Mouse (Mus musculus): ENCODE results near the gene Acap2. TPM values are rescaled to one million over a fixed set of nuclear protein-coding genes. Genes with fewer than 3 reads are reported as not detected.

The Acap2 gene
- total RNA-seq, 2 experiments from 2014 or later: 111 to 112 TPM

DNA sequence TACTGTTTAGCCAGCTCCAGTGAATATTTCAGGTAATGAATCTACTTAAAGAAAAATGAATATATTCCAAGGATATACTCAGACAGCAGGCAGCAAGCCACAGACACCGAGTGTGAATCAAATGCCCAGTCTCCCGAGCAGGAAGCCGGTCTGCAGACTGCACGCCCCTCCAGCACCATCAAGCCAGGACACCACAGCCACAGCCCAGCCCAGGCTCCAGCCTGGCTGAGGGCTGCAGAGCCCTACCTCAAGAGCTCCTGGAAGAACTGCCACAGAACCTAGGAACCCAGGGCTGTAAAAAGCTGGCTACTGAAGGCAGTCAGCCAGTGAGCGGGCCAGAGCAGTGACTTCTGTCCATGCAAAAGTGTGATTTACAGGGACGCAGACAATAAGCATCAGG lies 148.2 kb downstream of the Acap2 start:
- no peak for TF ChIP-seq CTCF (IDR thresholded peaks at IDR 0.05)
- DNase-seq (ENCODE audit: extremely low spot score in 1 of 2, low spot score in 2 of 2): no peak
- no peak overlapping the region for H3K4me3 ChIP-seq
- intact Hi-C loops (cut with DNase I): no loop called here
- no peak overlapping the region for H3K27ac ChIP-seq

DNA sequence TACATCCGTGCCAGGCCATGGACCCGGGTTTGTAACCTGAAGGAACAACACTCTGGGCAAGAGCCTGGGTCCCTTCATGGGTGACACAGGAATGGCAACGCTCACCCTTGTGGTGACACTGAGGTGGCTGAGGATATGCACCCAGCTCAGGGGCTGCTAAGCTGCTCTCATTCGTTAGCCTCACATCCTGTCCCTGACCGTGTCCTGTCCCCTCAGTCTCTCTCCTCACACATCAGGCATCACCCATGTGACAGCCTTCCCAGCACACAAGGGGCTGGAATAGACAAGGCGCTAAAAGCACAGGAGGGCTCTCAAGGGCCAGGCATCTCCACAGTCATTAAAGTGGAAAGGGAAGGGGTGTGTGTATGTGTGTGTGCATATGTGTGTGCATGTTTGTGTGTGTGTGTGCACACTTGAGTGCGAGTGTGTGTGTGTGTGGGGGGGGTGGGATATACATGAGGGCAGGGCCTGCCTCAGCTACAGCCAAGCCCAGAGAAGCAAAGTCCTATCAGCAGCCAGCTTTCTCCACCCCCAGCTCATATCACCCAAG lies 148.8 kb downstream of the Acap2 start:
- TF ChIP-seq CTCF (IDR thresholded peaks at IDR 0.05): no peak
- intact Hi-C loops (cut with DNase I): no loop called here
- H3K27ac ChIP-seq: no peak overlapping the region
- no peak overlapping the region for H3K4me3 ChIP-seq
- no peak for DNase-seq (ENCODE audit: extremely low spot score in 1 of 2, low spot score in 2 of 2)

DNA sequence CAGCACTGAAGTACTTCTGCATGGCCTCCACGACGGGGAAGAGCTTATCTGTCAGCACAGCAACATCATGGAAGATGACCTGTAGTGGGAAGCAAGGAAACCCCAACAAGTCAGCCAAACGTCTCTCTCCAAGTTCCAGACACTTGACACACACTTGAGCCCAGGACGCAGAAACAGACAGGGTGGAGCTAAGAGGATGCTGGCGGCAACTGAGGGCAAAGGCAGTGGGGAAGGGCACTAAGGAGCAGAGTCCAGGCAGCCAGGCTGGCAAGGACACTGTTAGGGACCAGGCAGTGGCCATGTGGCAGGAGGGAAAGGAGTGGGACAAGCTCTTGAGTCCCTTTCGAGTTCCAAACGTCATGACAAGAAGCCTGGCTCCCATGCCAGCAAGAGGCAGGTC lies 150.3 kb downstream of the Acap2 start:
- no peak for TF ChIP-seq CTCF (IDR thresholded peaks at IDR 0.05)
- intact Hi-C loops (cut with DNase I): no loop called here
- Histone ChIP-seq H3K4me3 (no peak overlapping the region), H3K27ac (no peak overlapping the region)
- DNase-seq (ENCODE audit: extremely low spot score in 1 of 2, low spot score in 2 of 2): no peak

DNA sequence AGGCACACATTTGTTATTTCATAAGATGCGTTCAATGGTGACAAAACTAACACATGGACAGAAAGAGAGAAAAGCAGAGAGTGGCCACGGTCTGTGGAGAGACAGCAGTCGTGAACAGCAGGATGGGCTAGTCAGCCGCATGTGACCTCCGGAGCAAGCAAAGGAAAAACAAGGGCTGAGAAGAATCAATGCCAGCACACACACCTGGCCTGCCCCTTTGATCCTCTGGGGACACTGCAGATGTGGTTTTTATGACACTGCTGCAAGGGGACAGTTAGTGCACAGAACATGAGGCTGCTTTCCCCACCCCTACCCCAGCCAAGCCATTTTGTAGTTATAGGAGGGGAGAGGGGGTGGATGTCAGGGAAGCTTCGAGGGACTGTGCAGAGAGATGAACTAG lies 152.9 kb downstream of the Acap2 start:
- no peak overlapping the region for H3K4me3 ChIP-seq
- no peak for DNase-seq (ENCODE audit: extremely low spot score in 1 of 2, low spot score in 2 of 2)
- H3K27ac ChIP-seq: no peak overlapping the region
- intact Hi-C loops (cut with DNase I): no loop called here
- no peak for TF ChIP-seq CTCF (IDR thresholded peaks at IDR 0.05)

DNA sequence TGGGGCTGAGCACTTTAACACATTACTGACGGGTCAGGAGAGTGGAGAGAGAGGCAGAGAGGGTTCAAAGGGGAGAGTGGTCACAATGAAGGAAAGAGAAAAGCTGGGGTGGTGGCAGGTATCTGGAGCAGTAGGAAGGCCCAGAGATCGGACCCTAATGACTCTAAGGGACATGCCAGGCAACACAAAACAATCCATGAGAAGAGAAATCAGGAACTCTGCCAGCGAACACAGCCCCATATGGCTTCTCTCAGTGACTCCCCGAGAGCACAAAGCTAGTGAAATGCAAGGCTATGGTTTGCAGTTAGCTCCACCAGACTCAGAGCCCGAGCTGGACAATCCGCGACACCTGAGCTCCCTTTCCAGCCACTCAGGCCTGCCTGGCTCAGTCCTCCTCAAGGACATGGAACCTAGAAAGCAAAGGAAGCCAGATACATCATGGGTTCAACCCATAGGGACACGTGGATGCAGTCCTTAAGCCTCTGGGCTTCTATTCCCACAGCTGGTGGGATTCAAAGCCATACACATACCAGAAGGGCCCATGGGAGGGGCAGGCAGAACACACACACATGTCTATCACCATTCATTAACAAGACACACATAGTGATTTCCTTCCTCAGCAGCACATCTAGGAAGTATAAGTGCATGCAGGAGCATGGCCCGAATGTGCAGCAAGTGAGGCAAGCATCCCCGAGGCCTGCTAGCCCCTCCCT lies 153.7 kb downstream of the Acap2 start:
- no peak for TF ChIP-seq CTCF (IDR thresholded peaks at IDR 0.05)
- no peak for DNase-seq (ENCODE audit: extremely low spot score in 1 of 2, low spot score in 2 of 2)
- Histone ChIP-seq H3K27ac (0 out of 2 replicates have a peak overlapping the region, but pooled peaks have one; percentile 15), H3K4me3 (no peak overlapping the region)
- intact Hi-C loops (cut with DNase I): no loop called here

DNA sequence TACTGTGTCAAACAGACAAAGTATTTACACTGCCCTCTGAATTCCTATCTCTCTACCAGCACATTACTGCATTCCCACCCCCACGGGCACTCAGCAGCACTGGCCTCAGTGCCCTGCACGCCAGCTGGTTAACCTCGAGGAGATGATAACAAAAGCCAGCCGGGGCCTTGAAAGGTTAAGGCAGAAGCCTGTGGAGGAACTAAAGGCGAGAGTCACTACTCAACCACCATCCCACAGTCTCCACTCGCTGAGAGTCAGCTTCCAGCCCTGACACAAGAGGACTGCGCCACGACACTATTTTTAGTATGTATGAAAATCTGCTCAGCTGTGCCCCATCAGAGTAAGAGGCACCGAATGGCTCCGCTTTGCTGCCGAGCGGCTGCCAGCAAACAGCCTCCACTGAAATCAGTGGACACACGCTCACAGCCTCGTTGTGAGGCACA lies 154.8 kb downstream of the Acap2 start:
- intact Hi-C loops (cut with DNase I): no loop called here
- Histone ChIP-seq H3K27ac (peak overlapping the region; percentile 38), H3K4me3 (no peak overlapping the region)
- TF ChIP-seq CTCF (IDR thresholded peaks at IDR 0.05): no peak
- DNase-seq (ENCODE audit: extremely low spot score in 1 of 2, low spot score in 2 of 2): no peak

DNA sequence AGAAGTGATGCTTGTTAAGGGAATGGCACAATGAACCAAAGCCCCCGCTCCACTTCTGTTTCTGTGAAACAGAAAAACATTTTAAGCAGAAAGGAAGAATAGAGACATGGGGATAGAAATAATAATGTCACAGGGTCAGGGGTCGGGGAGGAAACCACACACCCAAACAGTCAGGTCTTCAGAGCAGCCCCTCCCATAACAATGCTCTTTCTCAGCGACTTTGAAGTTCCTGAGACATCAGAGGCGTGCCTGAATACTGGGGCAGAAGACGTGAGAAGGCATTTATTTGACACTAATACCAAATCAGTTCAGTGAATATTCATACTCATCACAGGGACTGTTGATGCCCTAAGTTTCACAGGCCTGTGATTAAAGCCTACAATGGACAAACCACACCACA lies 155.8 kb downstream of the Acap2 start:
- Histone ChIP-seq H3K27ac (no peak overlapping the region), H3K4me3 (no peak overlapping the region)
- DNase-seq (ENCODE audit: extremely low spot score in 1 of 2, low spot score in 2 of 2): no peak
- intact Hi-C loops (cut with DNase I): no loop called here
- no peak for TF ChIP-seq CTCF (IDR thresholded peaks at IDR 0.05)

DNA sequence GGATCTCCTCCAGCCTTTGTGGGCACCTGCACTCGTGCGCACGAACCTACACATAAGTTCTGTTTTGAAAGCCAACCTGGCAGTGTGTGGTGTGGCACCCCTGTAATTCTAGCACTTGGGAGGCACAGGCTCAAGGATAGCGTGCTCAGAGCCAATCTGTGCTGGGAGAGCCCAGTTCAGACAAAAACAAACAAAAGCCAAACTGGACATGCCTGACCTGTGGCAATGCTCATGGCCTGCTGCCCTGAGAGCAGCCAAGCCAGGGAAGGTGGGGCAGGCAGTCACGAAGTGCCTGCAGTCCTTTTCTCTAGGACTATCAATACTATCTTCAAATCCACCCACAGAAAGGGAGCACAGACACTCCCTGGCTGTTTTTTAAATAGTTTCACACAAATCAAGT lies 157.9 kb downstream of the Acap2 start:
- no peak overlapping the region for H3K4me3 ChIP-seq
- intact Hi-C loops (cut with DNase I): no loop called here
- no peak for DNase-seq (ENCODE audit: extremely low spot score in 1 of 2, low spot score in 2 of 2)

More for the DNA sequence above, 157.9 kb downstream of the Acap2 start:
- no peak for TF ChIP-seq CTCF (IDR thresholded peaks at IDR 0.05)
- no peak overlapping the region for H3K27ac ChIP-seq

Other genes starting within 250 kb of the Acap2 start
- 10 to 100 TPM; 19.4 to 21.9 TPM for gene Xxylt1, start 119.8 kb downstream of the Acap2 start, total RNA-seq (2021)
- 100 to 1,000 TPM in 1 of 2 experiments, 10 to 100 TPM in 1; 92.8 to 107 TPM for gene Ppp1r2, start 74.0 kb upstream of the Acap2 start, total RNA-seq (2021)
- 100 to 1,000 TPM; 125 to 160 TPM for gene Apod, start 113.6 kb upstream of the Acap2 start, total RNA-seq (2021)
- gene Bdh1, start 221.0 kb upstream of the Acap2 start, total RNA-seq (2021): 100 to 1,000 TPM; 108 TPM